Mouse (Mus musculus) erythroblast, adult 5-6 weeks (primary cell): ENCODE measurements around the gene Tmem160. TPM values are rescaled to one million over a fixed set of nuclear protein-coding genes. Genes with fewer than 3 reads are reported as not detected.

Experiments
- ATAC-seq: replicated peaks from 2 replicates; pipeline ENCODE4 v1.8.0; 2016; ENCODE audit warnings: moderate number of reproducible peaks, mild to moderate bottlenecking, moderate TSS enrichment, inconsistent platforms; ENCODE audit not compliant: poor library complexity, low FRiP score, severe bottlenecking
- total RNA-seq, 2 experiments: library from RNA; stranded (forward) in 1 of 2; stranded (reverse) in 1 of 2; fragments of 150-400 nt in 1 of 2; fragments of 200-764, 138-1000 nt in 1 of 2; gene quantifications; 2 replicates each; pipeline versions ENCODE4 v1.2.3 to v1.2.4; 2015 to 2017; ENCODE audit warnings: low replicate concordance in 2 of 2

Tmem160 gene
- total RNA-seq, 2 experiments from 2014 or later: 4.6 TPM; not detected in 1

DNA sequence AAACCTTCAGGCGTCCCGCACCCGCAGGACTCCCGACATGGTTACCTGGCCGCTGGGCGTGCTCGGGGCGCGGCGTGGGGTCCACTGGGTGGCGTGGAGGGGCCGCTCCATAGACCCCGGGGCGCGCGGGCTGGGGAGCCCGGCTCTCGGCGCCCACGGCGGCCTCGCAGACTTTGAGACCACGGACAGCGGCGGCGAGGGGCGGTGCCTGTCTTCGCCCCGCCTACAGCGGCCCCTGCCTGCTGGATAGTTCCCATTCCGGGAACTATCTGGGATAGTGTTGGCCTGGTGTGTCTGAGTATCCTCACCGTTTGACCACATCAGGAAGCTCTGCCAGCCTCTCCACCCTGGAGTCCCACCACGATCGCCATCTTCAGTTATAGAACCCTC lies 24.0 kb downstream of the Tmem160 start:
- ATAC-seq: no peak

DNA sequence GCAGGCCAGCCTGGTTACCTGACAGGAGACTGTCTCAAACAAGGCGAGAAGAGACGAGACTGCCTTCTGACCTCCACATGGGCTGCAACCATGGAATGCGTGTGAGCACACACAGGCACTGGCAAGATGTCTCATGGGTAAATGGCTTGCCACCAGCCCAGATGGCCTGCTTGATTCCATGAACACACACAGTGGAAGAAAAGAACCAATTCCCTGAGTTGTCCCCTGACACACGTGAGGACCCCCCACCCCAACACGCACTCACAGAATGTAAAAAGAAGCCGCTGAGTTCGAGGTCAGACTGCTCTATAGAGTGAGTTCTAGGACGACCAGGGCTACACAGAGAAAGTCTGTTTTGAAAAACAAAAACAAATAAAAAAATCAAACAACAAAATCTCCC lies 25.0 kb downstream of the Tmem160 start, which contains the start of gene Npas1:
TSS of gene Npas1 (minus strand) at position 101 of the 400 bp plus-strand sequence.
- ATAC-seq: no peak

DNA sequence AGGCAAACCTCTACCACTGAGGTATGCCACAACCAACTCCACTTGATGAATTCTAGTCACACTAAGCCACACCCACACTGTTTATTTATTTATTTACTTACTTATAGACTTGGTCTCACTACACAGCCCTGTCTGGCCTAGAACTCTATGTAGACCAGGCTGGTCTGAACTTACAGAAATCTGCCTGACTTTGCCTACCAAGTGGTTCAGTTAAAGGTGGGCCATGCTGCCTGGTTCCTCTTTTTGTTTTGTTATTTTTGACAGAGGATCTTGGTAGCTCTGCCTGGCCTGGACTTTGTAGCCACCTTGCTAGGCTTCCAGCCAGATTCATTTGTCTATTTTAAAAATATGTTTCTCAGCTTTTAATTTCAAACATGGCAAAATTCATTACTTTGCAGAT lies 36.2 kb downstream of the Tmem160 start:
- no peak for ATAC-seq

DNA sequence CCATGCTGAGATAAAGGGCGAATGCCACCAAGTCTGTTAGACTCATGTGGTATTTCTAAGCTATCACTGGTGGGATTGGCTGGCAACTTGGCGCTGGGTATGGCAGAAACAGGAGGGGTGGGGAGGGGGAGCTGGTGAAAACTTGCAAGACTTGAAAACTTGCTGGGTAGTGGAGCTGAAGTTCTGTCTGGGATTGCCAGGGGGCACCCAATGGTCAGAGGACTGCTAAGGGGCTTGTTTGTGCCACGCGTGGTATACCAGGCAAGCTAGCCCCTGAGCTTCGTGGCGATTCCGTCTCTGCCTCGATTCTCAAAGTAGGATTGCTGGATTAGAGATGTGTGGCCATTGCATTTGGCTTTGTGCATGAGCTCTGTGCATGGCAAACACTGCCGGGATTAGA lies 37.4 kb downstream of the Tmem160 start:
- ATAC-seq: no peak

DNA sequence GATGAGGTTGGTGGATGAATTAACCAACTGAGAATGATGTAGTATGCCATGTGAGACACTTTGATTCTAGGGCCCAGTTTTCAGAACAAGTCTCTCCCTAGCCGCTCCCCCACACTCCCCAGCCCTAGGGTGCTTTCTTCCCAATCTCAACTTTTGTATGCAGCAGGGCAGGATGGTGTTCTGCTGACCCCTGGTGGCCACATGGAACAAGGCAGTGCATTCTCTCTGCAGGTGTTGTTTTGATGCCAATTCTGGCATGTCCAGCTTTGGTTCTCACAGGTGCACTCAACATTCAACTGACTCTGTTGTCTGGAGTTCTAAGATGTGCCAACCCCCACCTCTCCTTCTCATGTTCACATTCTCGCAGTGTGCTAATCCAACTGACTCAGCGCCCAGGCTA lies 39.2 kb downstream of the Tmem160 start:
- ATAC-seq: peak; percentile 77

DNA sequence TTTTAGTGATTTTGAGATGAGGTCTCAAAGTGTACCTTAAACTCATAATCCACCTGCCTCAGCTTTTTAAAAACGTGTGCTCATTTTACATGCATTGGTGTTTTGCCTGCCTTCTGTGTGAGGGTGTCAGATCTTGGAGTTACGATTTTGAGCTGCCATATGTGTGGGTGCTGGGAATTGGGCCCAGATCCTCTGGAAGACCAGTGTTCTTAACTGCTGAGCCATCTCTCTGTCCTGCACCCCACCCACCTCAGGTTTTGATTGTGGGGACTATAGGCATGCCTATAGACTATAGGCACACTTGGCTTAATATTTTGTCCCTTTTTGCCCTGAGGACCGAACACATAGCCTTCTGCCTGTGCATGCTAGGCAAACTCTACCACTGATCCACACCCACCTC lies 39.6 kb downstream of the Tmem160 start:
- ATAC-seq: no peak

DNA sequence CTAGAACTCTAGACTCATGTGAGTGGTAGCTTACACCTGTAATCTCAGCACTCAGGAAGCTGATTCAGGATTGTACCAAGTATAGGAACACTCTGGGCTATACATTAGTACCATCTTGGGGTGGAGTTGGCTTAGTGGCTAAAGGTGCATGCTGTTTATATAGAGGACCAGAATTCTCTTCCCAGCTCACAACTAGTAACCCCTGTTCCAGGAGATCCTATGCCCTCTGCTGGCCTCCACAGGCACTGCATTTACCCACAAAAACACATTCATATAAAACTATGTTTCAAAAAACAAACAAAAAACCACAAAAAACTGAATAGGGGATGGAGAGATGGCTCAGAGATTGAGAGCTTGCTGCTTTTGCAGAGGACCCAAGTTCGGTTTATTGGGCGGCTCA lies 40.8 kb downstream of the Tmem160 start:
- peak; percentile 65 for ATAC-seq

DNA sequence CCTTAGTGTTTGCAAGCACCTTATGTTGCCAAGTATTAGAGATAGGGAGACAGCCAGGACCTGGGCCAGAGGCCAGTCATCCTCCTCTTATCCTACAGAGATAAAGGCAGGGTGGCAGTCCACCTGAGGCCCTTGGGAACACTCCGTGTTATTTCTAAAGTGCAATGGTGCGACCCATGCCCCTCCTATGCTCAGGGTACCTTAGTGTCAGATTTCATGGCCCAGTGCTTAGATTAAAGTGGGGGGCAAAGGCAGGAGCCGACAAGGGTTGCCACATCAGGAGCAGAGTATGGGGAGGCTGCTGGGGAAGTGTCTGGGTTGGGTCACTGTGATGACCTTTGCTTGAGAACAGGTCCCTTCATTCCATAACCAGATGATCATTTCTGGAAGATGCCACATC lies 43.7 kb downstream of the Tmem160 start:
- no peak for ATAC-seq

DNA sequence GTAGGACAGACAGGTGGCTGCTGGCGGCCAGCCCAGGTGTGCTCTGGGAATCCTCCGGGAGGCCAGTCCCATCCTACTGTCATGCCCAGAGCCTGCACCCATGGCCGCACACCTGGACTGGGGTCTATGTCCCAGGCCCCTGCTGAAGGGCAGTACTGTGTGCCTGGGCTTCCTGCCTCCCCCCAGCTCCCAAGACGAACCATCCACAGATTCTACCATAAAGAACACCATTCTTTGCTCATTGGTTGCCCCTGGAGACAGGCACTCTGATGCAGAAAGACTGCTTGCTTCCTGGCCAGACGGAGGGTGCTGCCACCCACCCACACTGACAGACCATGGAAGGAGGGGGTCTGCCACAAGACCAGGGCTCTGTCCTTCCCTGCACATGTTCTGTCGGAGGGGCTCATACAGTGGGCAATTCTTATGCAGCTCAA lies 47.1 kb downstream of the Tmem160 start:
- ATAC-seq: no peak

DNA sequence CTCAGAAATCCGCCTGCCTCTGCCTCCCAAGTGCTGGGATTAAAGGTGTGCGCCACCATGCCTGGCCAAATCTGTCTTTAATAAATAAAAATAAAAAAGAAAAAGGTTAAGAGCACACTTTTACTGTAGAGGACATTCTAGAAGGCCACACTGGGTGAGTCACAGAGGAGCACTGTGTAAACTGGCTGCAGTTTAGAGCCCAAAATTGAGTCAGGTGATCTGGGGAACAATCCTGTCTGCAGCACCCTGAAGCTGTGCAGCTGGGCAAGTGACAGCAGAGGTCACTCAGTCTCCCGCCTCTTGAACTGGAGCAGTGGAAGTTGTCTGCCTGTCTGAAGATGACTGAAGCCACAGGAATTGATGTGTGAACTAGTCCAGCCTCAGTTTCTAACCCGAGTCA lies 49.0 kb downstream of the Tmem160 start:
- ATAC-seq: no peak

DNA sequence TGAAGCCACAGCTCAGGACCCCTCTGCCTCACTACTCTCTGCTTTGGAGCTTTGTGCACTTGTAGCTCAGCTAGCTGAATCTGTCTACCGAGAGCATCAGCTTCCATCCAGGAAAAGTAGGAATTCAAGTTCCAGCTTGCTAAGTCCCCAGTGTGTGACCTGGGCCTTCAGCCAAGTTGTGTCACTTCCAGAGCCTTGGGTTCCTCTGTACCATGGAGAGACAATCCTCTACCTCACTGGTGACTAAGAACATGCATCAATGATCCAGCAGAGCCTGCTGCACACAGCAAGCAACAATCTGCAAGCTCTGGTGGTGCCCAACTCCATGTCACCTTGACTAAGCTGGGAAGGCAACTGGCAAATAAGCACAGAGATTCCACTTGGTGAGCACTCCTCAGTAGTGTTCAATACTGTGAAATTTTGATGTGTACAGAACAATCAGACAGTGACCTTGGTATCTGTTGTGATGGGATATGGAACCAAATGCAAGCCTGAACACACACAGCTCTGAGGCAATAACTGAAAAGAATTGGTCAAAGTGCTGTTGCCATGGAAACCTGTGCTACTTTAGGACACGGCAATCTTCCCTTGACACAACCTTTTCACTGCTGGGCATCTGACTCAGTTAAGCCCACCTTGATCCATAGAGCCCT lies 52.1 kb downstream of the Tmem160 start:
- no peak for ATAC-seq

Other genes with a start within 250 kb of the Tmem160 start
- gene Dhx34, start 230.7 kb upstream of the Tmem160 start, total RNA-seq (2015; ENCODE audit: low replicate concordance): 1.5 and 13.1 TPM in 2 replicates
- gene Dhx34, start 230.7 kb upstream of the Tmem160 start, total RNA-seq (2017; ENCODE audit: low replicate concordance): 1.0 and 3.1 TPM in 2 replicates
- 3.3 and 6.3 TPM in 2 replicates for gene C5ar2, start 208.6 kb upstream of the Tmem160 start, total RNA-seq (2015; ENCODE audit: low replicate concordance)
- 1.7 and 3.1 TPM in 2 replicates for gene C5ar2, start 208.6 kb upstream of the Tmem160 start, total RNA-seq (2017; ENCODE audit: low replicate concordance)
- gene C5ar1, start 193.2 kb upstream of the Tmem160 start, total RNA-seq (2015; ENCODE audit: low replicate concordance): 7.7 and 15.7 TPM in 2 replicates
- gene C5ar1, start 193.2 kb upstream of the Tmem160 start, total RNA-seq (2017; ENCODE audit: low replicate concordance): 2.6 and 7.1 TPM in 2 replicates
- not detected in 2 replicates for gene Inafm1, start 179.2 kb upstream of the Tmem160 start, total RNA-seq (2015; ENCODE audit: low replicate concordance)
- gene Inafm1, start 179.2 kb upstream of the Tmem160 start, total RNA-seq (2017; ENCODE audit: low replicate concordance): 2.0 and 4.3 TPM in 2 replicates
- 2.5 and 9.4 TPM in 2 replicates for gene Ccdc9, start 166.0 kb upstream of the Tmem160 start, total RNA-seq (2015; ENCODE audit: low replicate concordance)
- gene Ccdc9, start 166.0 kb upstream of the Tmem160 start, total RNA-seq (2017; ENCODE audit: low replicate concordance): 17.7 and 30.0 TPM in 2 replicates
- gene Bbc3, start 144.4 kb upstream of the Tmem160 start, total RNA-seq (2015; ENCODE audit: low replicate concordance): 2.3 TPM in 1 of 2 replicates, not detected in the other
- 1.5 and 7.5 TPM in 2 replicates for gene Bbc3, start 144.4 kb upstream of the Tmem160 start, total RNA-seq (2017; ENCODE audit: low replicate concordance)
- gene Sae1, start 65.0 kb upstream of the Tmem160 start, total RNA-seq (2015; ENCODE audit: low replicate concordance): 19.4 and 29.5 TPM in 2 replicates
- gene Sae1, start 65.0 kb upstream of the Tmem160 start, total RNA-seq (2017; ENCODE audit: low replicate concordance): 61.9 and 62.0 TPM in 2 replicates
- 37.4 and 37.7 TPM in 2 replicates for gene Zc3h4, start 51.9 kb upstream of the Tmem160 start, total RNA-seq (2015; ENCODE audit: low replicate concordance)
- 82.9 and 103 TPM in 2 replicates for gene Zc3h4, start 51.9 kb upstream of the Tmem160 start, total RNA-seq (2017; ENCODE audit: low replicate concordance)
- not detected in 2 replicates for gene Npas1, start 24.9 kb downstream of the Tmem160 start, total RNA-seq (2015; ENCODE audit: low replicate concordance)
- not detected in 2 replicates for gene Npas1, start 24.9 kb downstream of the Tmem160 start, total RNA-seq (2017; ENCODE audit: low replicate concordance)
- 0.38 and 0.84 TPM in 2 replicates for gene Arhgap35, start 162.2 kb downstream of the Tmem160 start, total RNA-seq (2015; ENCODE audit: low replicate concordance)
- 0.84 and 1.8 TPM in 2 replicates for gene Arhgap35, start 162.2 kb downstream of the Tmem160 start, total RNA-seq (2017; ENCODE audit: low replicate concordance)
- gene Ceacam15, start 222.9 kb downstream of the Tmem160 start, total RNA-seq (2015; ENCODE audit: low replicate concordance): not detected in 2 replicates
- gene Ceacam15, start 222.9 kb downstream of the Tmem160 start, total RNA-seq (2017; ENCODE audit: low replicate concordance): 0.56 TPM in 1 of 2 replicates, not detected in the other